Mouse (Mus musculus) left cerebral cortex, postnatal 25 days (tissue): ENCODE results near the gene Hamp. TPM values are rescaled to one million over a fixed set of nuclear protein-coding genes. Genes with fewer than 3 reads are reported as not detected.
A peak's percentile ranks its signal among the peaks of the same experiment; 100 is the strongest.

Experiments used
- DNase-seq, 2 experiments: peaks; one replicate each; pipeline ENCODE4 v3.0.0; 2022; ENCODE audit warnings: low spot score in 2 of 2, mixed read lengths in 1 of 2
- intact Hi-C: fragments of 180-260 bp; cut with DNase I; formaldehyde crosslinking; loops from one replicate; pipeline ENCODE4 v1.15.1; 2025
- total RNA-seq, 2 experiments: library from RNA; stranded (reverse); gene quantifications; 2 replicates each; pipeline ENCODE4 v1.2.3; 2021

Gene Hamp
- total RNA-seq, 2 experiments from 2014 or later: not detected

DNA sequence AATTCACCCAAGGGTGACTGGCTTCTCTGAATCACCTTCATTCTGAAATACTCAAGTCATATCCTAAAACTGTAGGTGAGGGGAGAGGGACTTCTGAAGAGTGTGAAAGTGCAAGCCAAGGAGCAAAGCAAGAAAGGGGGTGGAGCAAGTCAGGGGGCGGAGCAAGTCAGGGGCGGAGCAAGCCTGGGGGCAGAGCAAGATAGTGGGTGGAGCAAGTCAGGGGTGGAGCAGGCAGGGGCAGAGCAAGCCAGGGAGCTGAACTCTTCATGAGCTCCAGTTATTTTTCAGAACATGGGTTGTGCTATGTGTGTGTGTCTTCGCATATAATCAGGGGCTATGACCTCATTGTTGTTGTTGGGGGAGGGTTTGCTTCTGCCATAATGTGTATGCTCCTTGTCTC, 23.6 kb downstream of the Hamp start:
- intact Hi-C loops: no loop called here
- DNase-seq: no peak

DNA sequence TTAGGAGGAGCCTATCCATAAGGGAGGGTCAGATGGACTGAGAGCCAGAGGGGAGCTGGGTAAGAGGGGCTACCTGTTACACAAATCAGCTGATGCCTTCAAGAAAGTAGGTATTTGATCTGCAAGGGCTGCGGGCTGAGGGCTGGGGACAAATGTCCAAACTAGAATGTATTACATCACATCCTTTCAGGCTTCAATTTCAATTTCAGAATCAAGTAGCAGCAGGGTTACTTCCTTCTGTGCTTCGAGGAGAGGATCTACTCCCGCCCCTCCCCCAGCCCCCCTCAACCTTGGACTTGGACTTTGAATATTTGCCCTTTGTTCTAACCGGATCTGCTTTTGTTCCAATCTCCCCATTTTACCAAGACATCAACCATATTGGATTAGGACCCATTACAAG, 26.6 kb downstream of the Hamp start:
- DNase-seq: no peak
- intact Hi-C loops: no loop called here

DNA sequence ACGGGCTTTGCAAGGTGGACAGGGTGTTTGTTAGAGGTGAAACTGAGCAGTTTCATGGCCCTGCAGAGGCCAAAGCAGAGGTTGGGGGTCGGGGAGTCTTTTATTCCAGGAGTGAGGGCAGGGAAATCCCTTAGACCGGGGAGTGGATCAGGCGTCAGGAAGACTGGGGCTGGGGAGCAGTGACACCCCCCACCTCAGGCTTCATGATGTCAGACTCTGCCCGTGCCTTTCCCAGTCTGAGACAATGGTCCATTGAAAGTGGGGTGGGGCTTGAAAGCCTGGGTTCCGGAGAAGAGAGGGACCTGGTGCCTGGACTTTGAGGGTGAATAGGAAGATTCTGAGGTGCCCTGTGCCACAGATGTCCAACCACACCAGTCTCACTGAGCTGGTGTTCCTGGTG, 27.1 kb downstream of the Hamp start:
- intact Hi-C loops: no loop called here
- no peak for DNase-seq

DNA sequence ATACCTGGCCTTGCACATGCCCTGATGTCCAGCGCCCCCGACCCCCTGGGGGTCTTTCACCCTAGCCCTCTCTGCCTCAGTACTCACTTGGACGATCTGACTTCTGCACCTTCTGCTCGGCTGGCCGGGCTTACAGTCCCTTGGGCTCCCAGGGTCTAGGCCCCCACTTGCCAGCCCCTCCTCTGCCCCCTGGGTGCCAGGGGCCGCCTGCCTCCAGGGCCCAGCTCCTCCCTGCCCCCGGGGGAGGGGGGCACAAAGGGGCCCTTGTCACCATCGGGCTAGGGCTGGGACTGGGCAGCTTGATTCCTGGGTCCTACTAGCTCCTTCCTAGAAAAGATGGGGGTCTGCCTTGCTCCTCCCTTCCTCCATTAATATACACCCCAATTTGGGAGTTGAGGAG, 29.1 kb downstream of the Hamp start, which contains the start of gene Mag:
TSS of gene Mag (minus strand) at position 142 of the 400 bp plus-strand sequence.
- no peak for DNase-seq
- intact Hi-C loops: no loop called here

DNA sequence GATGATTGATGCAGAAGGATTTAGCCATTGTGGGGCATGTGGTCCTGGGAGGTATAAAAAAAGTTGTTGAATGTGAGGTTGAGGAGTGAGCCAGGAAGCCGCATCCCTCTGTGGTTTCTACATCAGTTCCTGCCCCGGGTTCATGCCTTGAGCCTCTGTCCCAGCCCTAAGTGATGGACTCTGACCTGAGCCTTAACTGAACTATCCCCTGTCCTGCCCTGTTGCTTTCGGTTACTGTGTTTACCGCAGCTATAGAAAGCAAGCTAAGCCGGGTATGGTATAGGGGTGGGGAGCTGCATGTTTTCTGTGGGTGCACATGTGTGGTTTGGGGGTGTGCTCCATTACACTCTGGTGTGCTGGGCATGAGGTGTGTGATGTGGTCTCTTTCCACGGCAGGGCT, 34.1 kb downstream of the Hamp start:
- DNase-seq: no peak
- intact Hi-C loops: no loop called here

DNA sequence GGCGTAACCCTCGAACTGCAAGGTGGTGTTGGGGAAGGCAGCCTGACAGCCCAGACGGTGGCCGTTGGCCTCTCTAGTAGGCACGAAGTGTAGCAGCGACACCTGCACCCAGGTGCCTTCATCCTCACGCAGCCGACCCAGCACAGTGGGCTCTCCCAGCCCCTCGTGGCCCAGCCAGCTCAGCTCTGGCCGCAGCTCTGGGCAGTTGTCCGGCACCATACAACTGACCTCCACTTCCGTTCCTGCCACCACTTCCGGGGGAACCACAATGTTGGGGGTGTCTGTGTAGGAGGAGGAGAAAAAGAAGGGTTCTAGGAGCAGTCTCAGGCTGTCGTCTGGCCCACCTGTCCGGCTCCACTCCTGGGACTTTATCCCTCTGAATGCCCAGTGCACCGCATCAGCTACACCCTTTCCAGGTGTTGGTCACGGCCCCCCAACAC, 34.8 kb downstream of the Hamp start:
- intact Hi-C loops: no loop called here
- no peak for DNase-seq

DNA sequence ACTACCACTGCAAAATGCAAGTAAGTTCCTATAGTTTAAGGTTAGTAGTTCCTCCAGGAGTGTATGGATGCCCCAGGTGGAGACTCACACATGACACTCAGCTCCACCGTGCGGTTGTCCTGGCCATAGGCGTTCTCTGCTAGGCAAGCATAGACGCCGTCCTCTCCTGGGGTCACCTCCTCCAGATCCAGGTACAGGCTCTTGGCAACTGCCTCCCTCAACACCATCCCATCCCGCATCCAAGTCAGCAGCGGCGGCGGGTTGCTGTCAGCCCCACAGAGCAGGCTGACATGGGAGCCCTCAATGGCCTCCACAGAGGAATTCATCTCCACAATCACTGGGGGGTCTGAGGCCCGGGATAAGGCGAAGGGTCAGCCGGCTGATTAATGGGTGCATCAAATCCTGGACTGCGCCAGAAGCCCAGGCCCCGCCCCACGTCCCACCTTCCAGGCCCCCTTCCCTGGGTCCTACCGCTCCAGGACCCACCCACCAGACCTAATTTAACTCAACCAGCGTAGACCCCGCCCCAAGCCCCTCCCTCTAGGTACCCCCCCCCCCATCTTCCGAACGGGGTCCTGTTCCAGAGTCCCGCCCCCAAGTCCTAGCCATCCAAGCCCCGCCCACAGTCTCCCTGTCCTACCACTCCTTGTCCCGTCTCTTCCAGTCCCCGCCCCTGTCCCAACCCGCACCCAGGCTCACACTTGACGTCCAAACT, 35.4 kb downstream of the Hamp start:
- no peak for DNase-seq
- intact Hi-C loops: no loop called here

DNA sequence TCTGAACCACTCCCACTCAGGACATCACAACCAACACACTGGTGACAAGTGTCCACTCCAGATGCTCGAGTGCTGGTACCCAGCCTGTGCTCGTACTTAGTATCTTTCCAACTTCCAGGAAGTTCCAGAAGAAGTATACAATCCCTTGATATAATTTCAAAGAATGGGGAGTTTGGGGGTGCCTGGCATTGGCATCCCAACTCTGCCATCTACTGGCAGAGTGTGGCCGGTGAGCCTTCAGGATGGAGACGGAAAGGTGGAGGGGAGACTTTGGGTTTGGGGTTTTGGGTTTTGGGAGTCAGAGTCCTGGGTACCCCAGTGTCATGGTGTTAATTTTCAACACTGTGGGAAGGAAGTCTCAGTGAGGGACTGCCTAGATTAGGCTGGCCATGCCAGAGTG, 39.8 kb downstream of the Hamp start:
- DNase-seq: peak; percentile 36 to 44

DNA sequence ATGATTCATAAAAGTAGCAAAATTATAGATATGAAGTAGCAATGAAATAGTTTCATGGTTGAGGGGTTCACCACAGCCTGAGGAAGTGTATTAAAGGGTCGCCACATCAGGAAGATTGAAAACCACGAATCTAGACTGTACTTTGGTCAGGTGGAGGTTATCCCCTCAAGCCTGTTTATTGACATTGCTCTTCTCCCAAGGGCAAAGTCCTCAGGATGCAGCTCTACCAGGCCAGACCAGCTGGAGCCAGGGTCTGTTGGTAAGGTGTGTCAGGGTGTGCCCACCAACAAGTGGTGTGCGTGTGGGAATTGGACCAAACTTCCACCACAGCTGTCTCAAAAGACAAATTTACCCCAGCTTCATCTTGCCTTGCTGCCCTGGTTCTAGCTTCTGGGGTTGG, 48.6 kb downstream of the Hamp start:
- intact Hi-C loops: no loop called here
- DNase-seq: no peak

More for the DNA sequence above, 39.8 kb downstream of the Hamp start:
- intact Hi-C loops: no loop called here

DNA sequence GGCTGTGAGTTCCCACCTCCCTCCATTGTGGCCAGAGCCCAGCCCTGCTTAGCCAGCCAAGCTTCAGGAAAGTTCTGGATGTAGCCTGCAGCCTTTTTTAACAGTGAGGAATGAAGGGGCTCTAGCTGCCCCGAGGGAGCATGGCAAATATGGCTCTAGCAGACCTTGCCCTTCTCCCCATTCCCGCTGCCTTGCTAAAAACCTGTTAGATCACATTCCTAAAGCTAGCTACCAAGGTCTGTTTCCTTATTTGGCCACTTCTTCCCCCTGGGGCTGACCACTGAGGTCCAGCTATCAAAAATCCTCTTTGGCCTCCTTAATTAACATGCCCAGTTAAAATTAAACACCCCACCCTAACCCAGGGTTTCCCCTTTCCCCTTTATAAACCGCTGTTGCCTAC, 51.3 kb downstream of the Hamp start:
- intact Hi-C loops: no loop called here
- DNase-seq: no peak

Other genes with a start within 250 kb of the Hamp start
- not detected for gene 2200002J24Rik, start 245.1 kb downstream of the Hamp start, total RNA-seq
- gene Atp4a, start 231.8 kb downstream of the Hamp start, total RNA-seq: 1 to 10 TPM in 1 of 2 experiments, under 1 TPM in 1; 0.60 to 1.2 TPM
- 100 to 1,000 TPM; 119 to 130 TPM for gene Tmem147, start 214.5 kb downstream of the Hamp start, total RNA-seq
- gene Gapdhs, start 200.4 kb downstream of the Hamp start, total RNA-seq: not detected
- gene Sbsn, start 192.6 kb downstream of the Hamp start, total RNA-seq: 1 to 10 TPM; 5.7 to 7.0 TPM
- 1 to 10 TPM; 4.0 to 5.0 TPM for gene Dmkn, start 180.3 kb downstream of the Hamp start, total RNA-seq
- gene Krtdap, start 156.1 kb downstream of the Hamp start, total RNA-seq: not detected
- gene Ffar2, start 120.3 kb downstream of the Hamp start, total RNA-seq: not detected
- not detected for gene Ffar3, start 87.9 kb downstream of the Hamp start, total RNA-seq
- gene Ffar1, start 82.5 kb downstream of the Hamp start, total RNA-seq: not detected
- gene Cd22, start 63.7 kb downstream of the Hamp start, total RNA-seq: not detected
- 100 to 1,000 TPM; 152 to 176 TPM for gene Mag, start 29.2 kb downstream of the Hamp start, total RNA-seq
- not detected for gene Hamp2, start 19.4 kb downstream of the Hamp start, total RNA-seq
- gene Usf2, start 12.8 kb upstream of the Hamp start, total RNA-seq: 100 to 1,000 TPM; 139 to 144 TPM
- gene Lsr, start 29.4 kb upstream of the Hamp start, total RNA-seq: 1 to 10 TPM; 8.8 to 9.9 TPM
- not detected for gene Fam187b, start 29.8 kb upstream of the Hamp start, total RNA-seq
- gene Fxyd5, start 98.4 kb upstream of the Hamp start, total RNA-seq: 10 to 100 TPM; 22.6 to 27.8 TPM
- gene Fxyd7, start 107.4 kb upstream of the Hamp start, total RNA-seq: 100 to 1,000 TPM; 185 to 232 TPM
- 10 to 100 TPM; 79.9 to 81.6 TPM for gene Fxyd1, start 113.2 kb upstream of the Hamp start, total RNA-seq
- gene Lgi4, start 115.3 kb upstream of the Hamp start, total RNA-seq: 10 to 100 TPM; 24.2 to 24.9 TPM
- not detected for gene Fxyd3, start 132.7 kb upstream of the Hamp start, total RNA-seq
- 1 to 10 TPM; 3.0 to 4.2 TPM for gene Hpn, start 171.3 kb upstream of the Hamp start, total RNA-seq
- gene Scn1b, start 183.0 kb upstream of the Hamp start, total RNA-seq: 100 to 1,000 TPM; 616 to 649 TPM
- gene Gramd1a, start 211.9 kb upstream of the Hamp start, total RNA-seq: 100 to 1,000 TPM; 108 to 110 TPM